Mouse (Mus musculus) CD4-positive, CD25-positive, alpha-beta regulatory T cell, adult 4 months (primary cell): ENCODE measurements around the gene Umps. TPM values are rescaled to one million over a fixed set of nuclear protein-coding genes. Genes with fewer than 3 reads are reported as not detected.

ENCODE experiments used
- ATAC-seq: one replicate; pipeline ENCODE4 v1.8.0; 2017
- polyA plus RNA-seq, 2 experiments: library from polyadenylated mRNA; unstranded; fragments of 100-300 nt; shearing (Covaris generic); gene quantifications; one replicate each; pipeline ENCODE4 v1.2.1; 2017

Umps gene
- polyA plus RNA-seq, 2 experiments from 2014 or later, result 29.8 to 35.1 TPM

- no peak for ATAC-seq
Observed at GRCm38 (mm10) chr16:33927263-33927824, 39.5 kb downstream of the Umps start.

DNA sequence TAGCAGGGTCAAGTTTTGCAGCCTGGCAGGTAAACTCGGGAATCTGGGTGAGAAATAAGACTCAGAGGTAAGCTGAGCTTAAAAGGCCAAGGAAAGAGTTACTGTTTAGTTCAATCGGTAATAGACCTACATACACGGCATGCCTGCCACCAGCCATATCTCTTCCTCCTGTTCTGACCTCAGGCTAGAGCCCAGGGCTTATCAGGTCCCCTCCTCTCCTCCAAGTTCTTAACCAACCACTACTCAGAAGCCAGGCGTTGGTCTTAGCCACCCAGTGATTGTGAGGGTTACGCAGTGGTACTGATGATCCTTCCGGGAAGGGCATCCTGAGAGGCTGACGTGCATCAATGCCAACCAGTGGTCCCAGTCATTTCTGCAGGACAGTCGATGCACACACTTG, 43.1 kb downstream of the Umps start:
- ATAC-seq, result no peak

DNA sequence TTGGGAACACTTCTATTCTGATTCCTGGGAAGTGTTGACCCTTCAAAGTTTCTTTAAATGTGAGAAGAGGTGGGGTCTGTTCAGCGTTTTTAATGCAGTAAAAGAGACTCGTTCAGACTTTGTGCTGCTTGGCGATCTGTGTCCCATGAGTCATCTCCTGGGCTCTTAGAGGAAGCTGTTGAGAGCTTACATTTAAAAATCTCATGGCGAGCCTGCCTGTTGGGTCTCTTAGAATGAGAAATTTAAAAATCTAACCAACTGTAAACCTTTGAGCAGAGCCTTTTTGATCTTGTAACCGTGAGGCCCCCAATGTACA, 43.9 kb downstream of the Umps start:
- ATAC-seq, result no peak

DNA sequence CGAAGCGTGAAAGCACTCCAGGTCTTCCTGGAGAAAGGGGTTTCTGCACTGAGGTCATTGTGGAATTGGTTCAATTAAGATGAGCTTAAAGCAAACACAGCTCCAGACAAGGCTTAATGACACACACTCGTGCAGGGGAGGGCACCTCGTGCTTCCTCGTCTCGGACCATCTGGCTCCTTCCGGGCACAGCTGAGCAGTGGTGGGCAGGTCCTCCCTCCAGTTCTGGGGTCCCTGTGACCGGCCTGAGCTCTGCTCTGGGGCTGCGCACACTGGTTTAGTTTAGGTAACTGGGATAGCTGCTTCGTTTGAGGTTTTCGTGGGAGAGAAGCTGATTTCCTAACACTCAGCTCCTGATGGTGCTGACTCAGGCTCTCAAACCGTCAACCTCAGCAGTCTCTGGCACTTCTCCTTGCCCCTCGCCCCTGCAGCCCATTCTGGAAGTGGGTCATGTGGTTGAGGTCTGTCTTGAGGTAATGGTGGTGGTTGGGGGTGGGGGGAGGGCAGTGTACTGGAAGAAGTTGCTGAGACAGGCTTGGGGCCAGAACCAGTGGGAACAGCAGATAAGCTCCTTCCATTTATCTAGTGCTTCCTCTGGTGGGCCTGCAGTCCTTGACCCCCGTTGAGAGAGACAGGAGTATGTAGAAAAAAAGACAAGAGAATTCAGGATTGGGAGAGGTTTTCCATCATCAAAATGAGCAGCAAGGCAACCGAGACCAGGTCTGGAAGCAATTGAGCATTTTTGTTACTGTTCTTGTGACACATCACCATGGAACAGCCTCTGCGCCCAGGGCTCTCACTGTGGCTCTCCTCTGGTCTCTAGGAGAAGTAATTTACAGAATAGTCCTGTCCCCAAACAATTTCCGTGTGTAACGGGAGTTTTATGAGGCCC, 44.5 kb downstream of the Umps start:
- no peak for ATAC-seq

- no peak for ATAC-seq
Observed at GRCm38 (mm10) chr16:33921514-33921913, 45.3 kb downstream of the Umps start.

GRCm38 (mm10) chr16:33917926-33918325, 48.9 kb downstream of the Umps start:
- ATAC-seq, result no peak

GRCm38 (mm10) chr16:33917390-33917789, 49.4 kb downstream of the Umps start:
- no peak for ATAC-seq

DNA sequence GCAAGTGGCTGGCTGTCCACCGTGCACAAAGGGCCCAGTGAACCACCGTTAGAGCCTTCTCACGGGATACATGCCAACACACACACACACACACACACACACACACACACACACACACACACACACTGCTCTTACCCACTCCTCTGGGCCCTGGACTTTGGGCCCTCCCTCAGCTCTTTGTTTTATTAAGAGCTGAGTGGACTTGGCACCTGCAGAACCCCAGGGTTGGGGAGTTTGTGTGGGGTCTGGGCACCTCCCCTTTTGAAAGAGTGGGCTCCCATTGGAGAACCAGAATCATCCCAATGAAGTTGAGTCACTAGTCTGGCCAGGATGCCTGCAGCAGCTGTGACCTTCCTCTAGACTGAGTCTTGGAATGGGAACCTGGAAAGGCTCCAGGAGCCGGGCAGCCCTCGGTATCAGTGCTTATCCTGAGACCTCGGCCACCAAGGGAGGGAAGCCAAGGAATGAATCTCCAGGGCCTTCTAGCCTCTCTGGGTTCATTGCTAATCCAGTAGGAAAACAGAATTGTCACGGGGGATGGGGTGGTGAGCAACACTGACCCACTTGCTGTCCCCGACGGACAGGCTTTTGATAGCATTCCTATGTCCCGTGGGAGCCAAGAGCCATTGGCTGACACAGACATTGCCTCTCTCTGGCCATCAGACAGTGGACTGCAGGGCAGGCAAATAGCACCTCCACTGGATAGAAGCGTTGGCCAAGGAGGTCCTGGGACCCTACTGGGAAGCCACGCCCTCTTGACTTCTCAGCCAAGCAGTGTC, 50.2 kb downstream of the Umps start:
- ATAC-seq, result no peak

GRCm38 (mm10) chr16:33914997-33915396, 51.8 kb downstream of the Umps start:
- ATAC-seq, result no peak

- no peak for ATAC-seq
Observed at GRCm38 (mm10) chr16:33908239-33908638, 58.6 kb downstream of the Umps start.

Other genes starting within 250 kb of the Umps start
- under 1 TPM in 1 of 2 experiments, not detected in 1; 0.33 TPM for gene Muc13, start 173.0 kb downstream of the Umps start, polyA plus RNA-seq
- 1 to 10 TPM in 1 of 2 experiments, under 1 TPM in 1; 0.47 to 1.2 TPM for gene Itgb5, start 137.4 kb downstream of the Umps start, polyA plus RNA-seq